Mouse (Mus musculus): ENCODE measurements around the gene Slc39a3.
"Not testable (repeated sequence)": the region's sequence is repeated elsewhere in the genome, so short reads cannot be mapped to it uniquely, and the experiment has no call there.

Slc39a3 gene

DNA sequence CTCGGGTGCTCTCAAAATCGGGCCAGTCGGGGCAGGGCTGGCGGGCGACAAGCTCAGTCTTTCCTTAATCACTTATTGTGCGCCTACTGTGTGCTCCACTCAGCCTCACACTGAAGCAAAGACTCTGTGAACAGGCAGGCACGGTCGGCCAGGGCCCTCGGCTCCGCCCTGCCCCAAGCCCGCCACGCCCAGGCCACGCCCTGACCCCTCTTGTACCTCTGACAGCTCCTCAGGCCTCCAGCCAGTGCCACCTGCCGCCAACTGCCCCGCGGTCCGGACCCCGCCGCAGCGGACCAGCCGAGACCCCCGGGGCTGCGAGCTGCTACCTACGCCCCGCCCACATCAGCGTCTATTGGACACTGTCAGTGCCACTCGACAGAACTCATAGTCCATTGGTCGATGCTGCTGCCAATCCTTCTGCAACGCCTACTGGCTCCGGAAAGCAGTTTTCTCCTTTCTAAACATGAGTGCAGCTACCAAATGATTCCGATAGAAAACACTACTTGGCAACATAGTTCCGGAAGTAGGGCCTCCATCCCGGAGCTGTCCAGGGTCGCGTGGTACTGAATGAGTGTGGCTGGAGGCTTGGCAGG lies at the start of gene Slc39a3:
Gene Slc39a3, minus strand, starts transcription at position 439 of the 593 bp plus-strand sequence.
- DNase-seq: peak; percentile 100

- DNase-seq: peak in 1 of 2 experiments; percentile 56
Measured at GRCm38 (mm10) chr10:81087021-81087420, 49.8 kb upstream of the Slc39a3 start.

DNA sequence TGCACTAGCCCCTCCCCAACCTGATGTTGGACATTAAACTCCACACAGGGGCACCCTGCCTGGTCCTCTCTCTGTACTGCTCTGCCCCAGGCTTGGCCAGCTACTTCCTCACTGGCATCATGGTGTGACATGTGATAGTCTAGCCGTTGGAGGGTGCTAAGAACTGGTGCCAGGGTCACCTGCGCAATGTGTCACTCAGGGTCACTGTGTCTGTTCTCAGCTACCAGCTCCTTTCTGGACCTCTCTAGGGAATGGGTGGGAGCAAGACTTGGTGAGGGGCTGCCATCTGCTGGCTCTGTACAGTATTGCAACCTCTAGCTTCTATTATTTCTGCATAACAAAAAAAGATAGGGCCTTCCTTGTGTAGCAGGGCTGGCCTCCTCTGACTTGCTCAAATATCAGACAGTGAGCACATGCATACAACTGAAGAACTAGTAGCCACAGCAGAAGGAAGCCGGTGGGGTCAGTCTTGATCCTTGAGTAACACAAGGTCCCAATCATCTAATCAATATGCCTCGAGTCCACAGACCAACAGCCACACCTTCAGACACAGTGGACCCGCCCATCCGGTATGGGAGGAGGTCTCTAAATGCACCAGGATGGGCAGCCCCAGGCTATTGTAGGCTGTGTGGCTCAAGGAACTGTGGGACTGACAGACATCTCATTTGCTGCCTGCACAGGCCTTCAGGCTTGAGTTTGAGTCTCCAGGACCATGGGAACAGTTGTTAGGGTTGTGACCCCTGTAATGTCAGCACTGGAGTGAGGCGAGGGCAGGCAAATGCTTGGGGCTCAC lies 45.1 kb upstream of the Slc39a3 start:
- peak; percentile 82 to 87 for DNase-seq

- DNase-seq: peak; percentile 56 to 68
Measured at GRCm38 (mm10) chr10:81080008-81080655, 42.9 kb upstream of the Slc39a3 start.

GRCm38 (mm10) chr10:81077916-81078315 lies 40.7 kb upstream of the Slc39a3 start:
- DNase-seq: no peak

- no peak for DNase-seq
Measured at GRCm38 (mm10) chr10:81076356-81076755, 39.1 kb upstream of the Slc39a3 start.

- DNase-seq: no peak
Measured at GRCm38 (mm10) chr10:81075734-81076133, 38.5 kb upstream of the Slc39a3 start.

- DNase-seq: peak in 1 of 2 experiments; percentile 57
Measured at GRCm38 (mm10) chr10:81073464-81073863, 36.2 kb upstream of the Slc39a3 start.

GRCm38 (mm10) chr10:81072290-81072689 lies 35.1 kb upstream of the Slc39a3 start:
- DNase-seq: no peak

GRCm38 (mm10) chr10:81069836-81070235 lies 32.6 kb upstream of the Slc39a3 start, which contains the start of gene Thop1:
TSS of gene Thop1 (plus strand) at chr10:81070035.
- DNase-seq: peak; percentile 98

GRCm38 (mm10) chr10:81068706-81069105 lies 31.5 kb upstream of the Slc39a3 start:
- no peak for DNase-seq

- DNase-seq: not testable (repeated sequence)
Measured at GRCm38 (mm10) chr10:81064519-81064918, 27.3 kb upstream of the Slc39a3 start.

GRCm38 (mm10) chr10:81062710-81063109 lies 25.5 kb upstream of the Slc39a3 start:
- DNase-seq: no peak

GRCm38 (mm10) chr10:81059603-81060543 lies 22.6 kb upstream of the Slc39a3 start, which contains the start of gene Sgta:
TSS of gene Sgta (minus strand) at chr10:81060181.
- peak; percentile 100 for DNase-seq

DNA sequence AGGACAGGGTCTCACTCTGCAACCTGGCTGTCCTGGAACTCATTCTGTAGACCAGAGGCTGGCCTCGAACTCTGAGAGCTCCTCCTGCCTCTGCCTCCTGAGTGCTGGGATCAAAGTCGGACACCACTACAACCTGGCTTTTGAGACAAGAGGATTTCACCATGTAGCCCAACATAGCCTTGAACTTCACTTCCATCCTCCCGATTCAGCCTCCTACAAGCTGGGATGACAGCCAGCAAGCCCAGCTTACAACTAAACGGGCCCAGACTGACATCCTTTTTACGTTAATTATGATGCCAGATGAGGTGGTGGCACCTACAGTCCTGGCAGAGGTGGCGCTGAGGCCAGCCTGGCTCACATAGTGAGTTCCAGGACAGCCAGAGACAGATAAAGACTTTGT lies 21.7 kb upstream of the Slc39a3 start:
- DNase-seq: no peak

GRCm38 (mm10) chr10:81057406-81058130 lies 20.3 kb upstream of the Slc39a3 start:
- no peak for DNase-seq

- not testable (repeated sequence) for DNase-seq
Measured at GRCm38 (mm10) chr10:81055802-81056340, 18.6 kb upstream of the Slc39a3 start.

DNA sequence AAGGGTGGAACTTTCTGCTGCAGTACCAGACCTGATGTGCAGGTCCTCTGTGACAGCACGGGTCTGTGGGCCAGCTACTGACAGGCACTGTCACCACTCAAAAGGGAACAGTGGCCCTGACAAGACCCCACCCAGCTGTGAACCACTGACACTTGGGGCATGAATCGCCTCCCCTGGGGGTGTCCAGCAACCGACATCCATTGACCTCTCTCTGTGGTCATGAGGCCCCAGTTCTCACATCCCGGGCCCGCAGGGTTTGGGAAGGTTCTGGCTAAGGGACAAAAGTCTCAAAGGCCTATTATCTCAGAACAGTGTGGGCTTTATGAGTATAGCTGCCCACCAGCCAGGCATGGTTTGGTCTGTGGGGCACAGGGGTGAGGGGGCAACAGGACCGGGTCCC lies 17.9 kb upstream of the Slc39a3 start:
- no peak for DNase-seq

- no peak for DNase-seq
Measured at GRCm38 (mm10) chr10:81052577-81052976, 15.4 kb upstream of the Slc39a3 start.

- no peak for DNase-seq
Measured at GRCm38 (mm10) chr10:81051133-81051532, 13.9 kb upstream of the Slc39a3 start.

DNA sequence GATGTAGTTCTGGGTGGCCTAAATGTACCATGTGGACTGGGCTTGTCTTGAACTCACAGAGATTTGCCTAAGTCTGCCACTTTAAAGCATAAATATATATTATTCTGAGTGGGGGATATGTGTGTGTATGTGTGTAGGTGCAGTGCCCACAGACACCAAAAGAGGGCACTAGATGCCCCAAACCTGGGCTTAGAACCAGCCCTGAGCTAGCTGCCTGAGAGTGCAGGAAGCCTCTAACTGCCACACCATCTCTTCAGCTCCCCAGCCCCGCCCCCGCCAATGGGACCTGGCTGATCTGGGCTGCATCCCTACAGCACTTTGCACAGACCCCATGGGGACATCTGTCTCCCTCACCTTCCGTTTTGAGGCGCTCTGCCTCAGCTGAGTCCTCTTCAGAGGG lies 13.4 kb upstream of the Slc39a3 start:
- DNase-seq: peak in 1 of 2 experiments; percentile 64

All from cerebellum, postnatal 14 days (tissue).